Mouse (Mus musculus) midbrain, embryonic 15.5 days (tissue): ENCODE measurements at regions not wholly inside any gene's neighbourhood (a gene's known extent, or its start where the extent isn't known, plus 50 kb on each side); places are given as distances from the start of the nearest gene placed in this dataset.
A peak's percentile ranks its signal among the peaks of the same experiment; 100 is the strongest.

ENCODE experiments used
- ATAC-seq: fragments of 200-750 bp; cut with Nextera tagmentation; replicated peaks from 2 replicates; pipeline ENCODE4 v1.8.0; 2017; ENCODE audit warnings: moderate TSS enrichment
- H3K27ac ChIP-seq: fragments of 300-500 bp; sonication (generic); 2 replicates; pipeline ENCODE4 v1.5.1; 2015; ENCODE audit warnings: mild to moderate bottlenecking, inconsistent platforms
- H3K27me3 ChIP-seq: fragments of 300-500 bp; sonication (generic); replicated peaks from 2 replicates; pipeline ENCODE4 v1.6.1; 2015; ENCODE audit warnings: inconsistent platforms
- H3K36me3 ChIP-seq: fragments of 300-500 bp; sonication (generic); replicated peaks from 2 replicates; pipeline ENCODE4 v1.6.1; 2015; ENCODE audit warnings: inconsistent platforms
- H3K4me1 ChIP-seq: fragments of 300-500 bp; sonication (generic); 2 replicates; pipeline ENCODE4 v1.6.1; 2015; ENCODE audit warnings: inconsistent platforms
- H3K4me2 ChIP-seq: fragments of 300-500 bp; sonication (generic); 2 replicates; pipeline ENCODE4 v1.6.1; 2015; ENCODE audit warnings: inconsistent platforms, mild to moderate bottlenecking, moderate library complexity
- H3K4me3 ChIP-seq: fragments of 300-500 bp; sonication (generic); 2 replicates; pipeline ENCODE4 v1.5.1; 2015; ENCODE audit warnings: mild to moderate bottlenecking, inconsistent platforms
- H3K9ac ChIP-seq: fragments of 300-500 bp; sonication (generic); 2 replicates; pipeline ENCODE4 v1.6.1; 2015; ENCODE audit warnings: mild to moderate bottlenecking, inconsistent platforms
- H3K9me3 ChIP-seq: fragments of 300-500 bp; sonication (generic); 2 replicates; pipeline ENCODE4 v1.6.1; 2016; ENCODE audit warnings: inconsistent platforms
- WGBS: fragments of 180-500 bp; shearing (Covaris S2); methylation state at CpG from one replicate; pipeline ENCODE4 v1.1.7; 2015; ENCODE audit warnings: mixed read lengths; 5-methylcytosine and 5-hydroxymethylcytosine counted together

DNA sequence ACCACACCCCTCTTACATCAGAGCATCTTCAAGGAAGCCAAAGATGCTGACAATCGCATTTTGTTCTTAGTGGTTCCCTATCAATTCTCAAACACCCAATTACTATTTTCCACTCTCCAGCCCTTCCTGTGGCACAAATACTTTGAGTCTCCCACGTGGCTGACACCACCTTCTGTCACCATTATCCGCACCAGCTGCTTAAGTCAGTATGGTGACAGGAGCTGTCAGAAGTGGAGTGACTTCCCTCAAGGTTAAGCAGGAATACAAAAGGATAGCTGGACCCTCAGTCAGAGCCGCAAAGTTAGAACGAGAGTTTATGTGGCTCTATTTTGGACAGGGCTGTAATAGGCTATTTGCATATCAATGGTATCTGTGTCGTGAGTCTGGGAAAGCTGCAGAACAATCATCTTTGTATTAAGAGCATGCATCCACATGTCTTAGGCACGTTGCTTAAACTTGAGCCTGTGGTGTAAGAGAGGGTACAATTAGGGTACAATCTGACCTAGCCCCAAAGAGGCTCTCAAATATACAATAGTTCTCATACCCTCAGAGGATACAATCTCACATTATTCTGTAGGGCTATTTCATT lies 155.5 kb upstream of the Slco3a1 start:
- H3K27me3 ChIP-seq, result no peaks in the 10 kb centered on the region
- ATAC-seq, result peak; percentile 25; the same call in 1 of the 2 replicates
- no peaks in the 10 kb centered on the region for H3K36me3 ChIP-seq
- H3K9me3 ChIP-seq, result no peaks in the 10 kb centered on the region
- no peak overlapping the region for H3K4me2 ChIP-seq
- H3K4me3 ChIP-seq, result no peak overlapping the region
- H3K27ac ChIP-seq, result no peak overlapping the region
- WGBS, result 15% methylated on average over 7 of the region's 7 CpGs
- no peak overlapping the region for H3K9ac ChIP-seq
- peaks cover 14% of the 10 kb centered on the region for H3K4me1 ChIP-seq

GRCm38 (mm10) chr7:74709006-74709405 lies 154.4 kb upstream of the Slco3a1 start:
- Histone ChIP-seq H3K4me3 (no peak overlapping the region), H3K27me3 (no peaks in the 10 kb centered on the region), H3K4me1 (peaks cover 14% of the 10 kb centered on the region), H3K9ac (no peak overlapping the region), H3K4me2 (no peak overlapping the region), H3K36me3 (no peaks in the 10 kb centered on the region), H3K27ac (peak overlapping the region; percentile 80), H3K9me3 (no peaks in the 10 kb centered on the region)
- ATAC-seq, result peak; percentile 93
- WGBS, result 14% methylated on average over 5 of the region's 5 CpGs

- Histone ChIP-seq H3K9ac (no peak overlapping the region), H3K4me3 (no peak overlapping the region), H3K9me3 (no peaks in the 10 kb centered on the region), H3K27ac (no peak overlapping the region), H3K4me1 (peaks cover 3% of the 10 kb centered on the region), H3K36me3 (no peaks in the 10 kb centered on the region), H3K4me2 (no peak overlapping the region), H3K27me3 (no peaks in the 10 kb centered on the region)
- WGBS, result 82% methylated on average over 4 of the region's 4 CpGs
- no peak for ATAC-seq
Measured at GRCm38 (mm10) chr7:74703533-74703932, 149.0 kb upstream of the Slco3a1 start.

- Histone ChIP-seq H3K4me2 (no peak overlapping the region), H3K9ac (no peak overlapping the region), H3K27ac (no peak overlapping the region), H3K4me1 (no peaks in the 10 kb centered on the region; the same call in 1 of the 2 replicates), H3K9me3 (no peaks in the 10 kb centered on the region), H3K27me3 (no peaks in the 10 kb centered on the region), H3K4me3 (no peak overlapping the region), H3K36me3 (no peaks in the 10 kb centered on the region)
- no peak for ATAC-seq
- 67% methylated on average over 3 of the region's 3 CpGs for WGBS
Measured at GRCm38 (mm10) chr7:74697794-74698354, 143.3 kb upstream of the Slco3a1 start.

DNA sequence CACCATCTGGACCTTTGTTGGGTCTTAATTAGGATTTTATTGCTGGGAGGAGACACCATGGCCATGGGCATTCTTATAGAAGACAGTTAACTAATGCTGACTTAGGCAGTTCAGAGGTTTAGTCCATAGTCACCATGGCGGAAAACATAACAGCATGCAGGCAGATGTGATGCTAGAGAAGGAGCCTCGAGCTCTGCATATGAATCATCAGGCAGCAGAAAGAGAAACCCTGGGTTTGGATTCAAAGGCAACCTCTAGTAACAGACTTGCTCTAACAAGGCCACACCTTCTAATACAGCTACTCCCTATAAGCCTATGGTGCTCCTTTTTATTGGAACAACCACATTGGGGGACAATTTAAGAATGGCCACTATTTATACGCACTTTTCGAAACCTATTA lies 141.7 kb upstream of the Slco3a1 start:
- 89% methylated on average over 4 of the region's 4 CpGs for WGBS
- no peak overlapping the region for H3K9ac ChIP-seq
- no peak for ATAC-seq
- no peaks in the 10 kb centered on the region; the same call in 1 of the 2 replicates for H3K4me1 ChIP-seq
- no peaks in the 10 kb centered on the region for H3K27me3 ChIP-seq
- no peaks in the 10 kb centered on the region for H3K36me3 ChIP-seq
- H3K27ac ChIP-seq, result no peak overlapping the region
- no peak overlapping the region for H3K4me3 ChIP-seq
- H3K9me3 ChIP-seq, result no peaks in the 10 kb centered on the region
- H3K4me2 ChIP-seq, result no peak overlapping the region

DNA sequence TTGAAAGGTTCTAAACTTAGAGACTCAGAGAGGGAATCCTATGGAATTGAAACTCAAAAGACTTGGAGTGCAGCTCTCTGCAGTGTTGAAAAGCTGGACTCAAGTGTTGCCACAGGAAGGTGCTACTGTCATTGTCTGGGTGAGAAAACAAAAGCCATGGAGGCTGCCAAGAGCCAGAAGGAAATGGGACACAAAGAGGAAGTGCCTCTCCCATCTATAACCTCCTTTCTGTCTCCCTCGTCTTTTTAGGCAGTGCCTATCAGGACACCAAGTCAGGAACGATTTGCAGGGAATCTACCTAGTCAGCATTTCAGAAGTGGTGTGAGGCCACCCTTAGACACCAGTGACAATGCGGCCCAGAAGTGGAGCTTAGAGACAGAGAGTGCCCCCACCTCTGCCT lies 138.5 kb upstream of the Slco3a1 start:
- H3K36me3 ChIP-seq, result no peaks in the 10 kb centered on the region
- no peaks in the 10 kb centered on the region; the same call in 1 of the 2 replicates for H3K4me1 ChIP-seq
- no peak overlapping the region for H3K4me3 ChIP-seq
- no peak overlapping the region for H3K4me2 ChIP-seq
- H3K27ac ChIP-seq, result no peak overlapping the region
- ATAC-seq, result no peak
- no peaks in the 10 kb centered on the region for H3K9me3 ChIP-seq
- H3K9ac ChIP-seq, result no peak overlapping the region
- 75% methylated on average over 3 of the region's 3 CpGs for WGBS
- no peaks in the 10 kb centered on the region for H3K27me3 ChIP-seq

DNA sequence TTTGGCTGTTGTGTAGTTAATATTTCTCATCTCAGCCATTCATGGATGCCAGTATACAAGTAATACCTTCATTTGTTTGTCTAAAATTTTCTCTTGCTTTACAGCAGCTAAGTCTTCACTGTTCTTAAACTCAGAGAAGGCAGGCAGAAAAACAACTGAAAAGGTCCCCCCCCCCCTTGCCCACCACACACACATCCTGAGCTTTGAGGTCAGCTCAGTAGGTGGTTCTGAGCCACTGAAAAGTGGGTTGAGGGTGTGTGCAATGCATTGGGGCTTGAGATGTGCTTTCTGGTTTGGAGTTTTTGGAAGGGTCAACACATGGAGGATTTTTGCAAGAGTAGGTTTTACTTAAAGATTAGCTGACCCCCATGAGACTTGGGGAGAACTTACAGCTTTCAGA lies 136.1 kb upstream of the Slco3a1 start:
- Histone ChIP-seq H3K4me1 (no peaks in the 10 kb centered on the region; the same call in 1 of the 2 replicates), H3K27me3 (no peaks in the 10 kb centered on the region), H3K36me3 (no peaks in the 10 kb centered on the region), H3K4me3 (no peak overlapping the region), H3K27ac (no peak overlapping the region), H3K9me3 (no peaks in the 10 kb centered on the region), H3K4me2 (no peak overlapping the region), H3K9ac (no peak overlapping the region)
- ATAC-seq, result no peak

DNA sequence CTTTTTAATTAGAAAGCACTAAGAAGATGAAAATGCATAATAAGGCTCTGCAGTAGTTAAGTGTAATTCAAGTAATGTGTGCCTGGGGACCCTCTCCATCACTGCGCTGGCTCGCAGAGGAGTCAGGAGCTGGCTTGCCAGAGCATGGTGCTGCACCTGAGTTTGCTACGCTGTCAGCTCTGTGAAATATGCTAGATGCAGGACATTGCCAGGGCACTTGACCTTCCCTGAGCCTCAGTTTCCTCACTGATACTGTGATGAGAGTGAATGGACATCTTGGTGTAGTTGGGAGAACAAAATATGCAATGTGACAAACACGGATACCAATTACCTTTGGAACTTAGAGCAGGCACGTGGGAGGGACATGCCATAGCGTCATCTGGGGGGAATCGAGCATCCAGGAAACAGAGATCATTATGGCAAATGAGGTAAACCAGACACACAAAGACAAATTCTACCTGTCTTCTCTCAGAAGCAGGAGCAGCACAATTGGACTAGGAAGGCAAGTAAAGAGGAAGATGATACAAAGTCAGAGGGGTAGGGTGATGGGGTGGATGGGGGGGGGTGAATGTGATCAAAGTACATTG lies 133.6 kb upstream of the Slco3a1 start:
- H3K4me1 ChIP-seq, result no peaks in the 10 kb centered on the region
- H3K36me3 ChIP-seq, result no peaks in the 10 kb centered on the region
- H3K9me3 ChIP-seq, result no peaks in the 10 kb centered on the region
- no peak overlapping the region for H3K27ac ChIP-seq
- no peaks in the 10 kb centered on the region for H3K27me3 ChIP-seq
- no peak overlapping the region for H3K9ac ChIP-seq
- no peak overlapping the region for H3K4me2 ChIP-seq
- H3K4me3 ChIP-seq, result no peak overlapping the region
- WGBS, result 67% methylated on average over 7 of the region's 7 CpGs
- no peak for ATAC-seq

DNA sequence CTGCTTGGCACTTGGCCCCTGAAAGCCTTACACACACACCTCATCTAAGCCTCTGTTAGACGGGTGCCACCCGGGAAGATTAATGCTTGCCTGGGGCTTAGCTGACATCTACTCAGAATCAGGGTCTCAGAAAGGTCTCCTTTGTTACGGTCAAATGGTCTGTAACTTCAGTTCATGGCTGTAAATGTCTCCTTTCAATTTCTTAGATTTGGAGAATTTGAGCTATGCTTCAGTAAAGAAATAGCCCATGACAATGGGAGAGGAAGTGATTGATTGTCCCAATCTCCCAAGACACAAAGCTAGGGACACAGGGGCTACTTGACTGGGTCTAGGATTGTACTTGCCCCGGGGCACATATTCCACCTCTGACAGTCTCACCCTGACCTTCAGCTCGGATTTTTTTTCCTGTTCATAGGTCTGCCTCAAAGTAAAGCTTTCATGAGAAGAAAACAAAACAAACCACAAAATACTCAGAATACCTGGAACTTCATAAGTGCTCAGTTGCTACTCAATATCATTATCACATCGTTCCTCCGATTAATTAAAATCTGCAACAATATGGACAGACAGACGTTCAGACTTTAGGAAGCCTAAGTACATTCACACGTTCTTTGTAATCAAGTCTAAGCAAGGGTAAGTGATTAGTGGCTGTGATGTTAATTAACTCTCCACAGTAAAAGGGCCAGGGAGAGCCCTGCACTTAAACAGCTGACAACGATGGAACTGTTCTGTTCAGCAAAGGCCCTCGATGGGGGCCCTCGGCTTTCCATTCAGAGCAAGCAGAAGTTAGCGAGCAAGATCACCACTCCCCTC lies 132.9 kb upstream of the Slco3a1 start:
- Histone ChIP-seq H3K27ac (no peak overlapping the region), H3K36me3 (no peaks in the 10 kb centered on the region), H3K4me1 (no peaks in the 10 kb centered on the region), H3K9ac (no peak overlapping the region), H3K4me2 (no peak overlapping the region), H3K9me3 (no peaks in the 10 kb centered on the region), H3K27me3 (no peaks in the 10 kb centered on the region), H3K4me3 (no peak overlapping the region)
- 43% methylated on average over 13 of the region's 13 CpGs for WGBS
- no peak for ATAC-seq

- Histone ChIP-seq H3K36me3 (no peaks in the 10 kb centered on the region), H3K4me2 (no peak overlapping the region), H3K9ac (no peak overlapping the region), H3K4me1 (no peaks in the 10 kb centered on the region), H3K4me3 (no peak overlapping the region), H3K27me3 (no peaks in the 10 kb centered on the region), H3K9me3 (no peaks in the 10 kb centered on the region), H3K27ac (no peak overlapping the region)
- ATAC-seq, result no peak
- 83% methylated on average over 2 of the region's 2 CpGs for WGBS
Measured at GRCm38 (mm10) chr7:74683979-74684378, 129.4 kb upstream of the Slco3a1 start.

- WGBS, result 76% methylated on average over 4 of the region's 4 CpGs
- H3K9me3 ChIP-seq, result no peaks in the 10 kb centered on the region
- H3K9ac ChIP-seq, result no peak overlapping the region
- no peak overlapping the region for H3K4me2 ChIP-seq
- no peak for ATAC-seq
- H3K4me1 ChIP-seq, result no peaks in the 10 kb centered on the region
- no peak overlapping the region for H3K4me3 ChIP-seq
- no peak overlapping the region for H3K27ac ChIP-seq
- no peaks in the 10 kb centered on the region for H3K36me3 ChIP-seq
- no peaks in the 10 kb centered on the region for H3K27me3 ChIP-seq
Measured at GRCm38 (mm10) chr7:74673626-74674295, 119.2 kb upstream of the Slco3a1 start.

GRCm38 (mm10) chr7:74669110-74669509 lies 114.5 kb upstream of the Slco3a1 start:
- no peak for ATAC-seq
- no peak overlapping the region for H3K27ac ChIP-seq
- H3K4me1 ChIP-seq, result no peaks in the 10 kb centered on the region
- no peaks in the 10 kb centered on the region for H3K9me3 ChIP-seq
- H3K4me3 ChIP-seq, result no peak overlapping the region
- H3K36me3 ChIP-seq, result no peaks in the 10 kb centered on the region
- no peak overlapping the region for H3K9ac ChIP-seq
- H3K4me2 ChIP-seq, result no peak overlapping the region
- H3K27me3 ChIP-seq, result no peaks in the 10 kb centered on the region
